Mouse (Mus musculus) G1E (cell line): ENCODE measurements around the gene Ralb. TPM values are rescaled to one million over a fixed set of nuclear protein-coding genes. Genes with fewer than 3 reads are reported as not detected.

Source experiments
- ATAC-seq: 2 replicates; pipeline ENCODE4 v1.8.0; 2016; ENCODE audit warnings: mild to moderate bottlenecking; ENCODE audit not compliant: insufficient number of reproducible peaks, poor library complexity, low FRiP score, severe bottlenecking; ENCODE audit errors: extremely low read depth
- DNase-seq: peaks from one replicate; pipeline ENCODE4 v3.0.0; 2012; ENCODE audit warnings: low spot score
- H3K27me3 ChIP-seq: 2 replicates; pipeline ENCODE4 v1.6.1; 2012; ENCODE audit warnings: mild to moderate bottlenecking, low read length, inconsistent platforms; ENCODE audit not compliant: insufficient read depth
- H3K36me3 ChIP-seq: replicated peaks from 2 replicates; pipeline ENCODE3; 2012; ENCODE audit warnings: mild to moderate bottlenecking, inconsistent platforms
- H3K4me1 ChIP-seq: 2 replicates; pipeline ENCODE4 v1.6.1; 2012; ENCODE audit warnings: low read depth, low read length, inconsistent platforms, mixed read lengths; ENCODE audit not compliant: insufficient read depth
- H3K4me3 ChIP-seq: 2 replicates; pipeline ENCODE4 v1.5.1; 2012; ENCODE audit warnings: low read depth, mild to moderate bottlenecking, inconsistent platforms, low read length, moderate library complexity, mixed read lengths
- H3K9me3 ChIP-seq: replicated peaks from 2 replicates; pipeline ENCODE4 v1.6.1; 2012; ENCODE audit warnings: inconsistent platforms
- CTCF ChIP-seq: IDR thresholded peaks from 2 replicates; pipeline ENCODE4 v1.5.1; 2012; ENCODE audit warnings: low read depth, low read length, inconsistent platforms, mixed read lengths
- GATA1 ChIP-seq: IDR thresholded peaks from 2 replicates; pipeline ENCODE4 v1.6.1; 2012; ENCODE audit warnings: borderline replicate concordance, low read length, inconsistent platforms, mixed read lengths
- GATA2 ChIP-seq: IDR thresholded peaks from 2 replicates; pipeline ENCODE4 v1.6.1; 2012; ENCODE audit warnings: low read depth, low read length, inconsistent platforms, borderline replicate concordance
- POLR2AphosphoS5 ChIP-seq: IDR thresholded peaks from 2 replicates; pipeline ENCODE4 v1.6.1; 2012; ENCODE audit warnings: low read depth, low read length, inconsistent platforms; ENCODE audit not compliant: insufficient replicate concordance
- TAL1 ChIP-seq: conservative IDR thresholded peaks from 2 replicates; pipeline ENCODE4 v1.6.1; 2012; ENCODE audit warnings: low read depth, low read length, inconsistent platforms, mixed read lengths
- polyA plus RNA-seq: library from polyadenylated mRNA; stranded (reverse); fragments of >175 nt; gene quantifications from 2 replicates; pipeline ENCODE4 v1.2.3, GENCODE M21; 2012
- total RNA-seq, 2 experiments: library from RNA; stranded (forward) in 1 of 2; stranded (reverse) in 1 of 2; fragments of 200-1000 nt in 1 of 2; fragments of >200 nt in 1 of 2; fragmentation: Nextera tagmentation in 1 of 2; gene quantifications; 2 replicates each; pipeline ENCODE4 v1.2.3; 2014 to 2017

Gene Ralb
- total and polyA plus RNA-seq, 3 experiments = 37.4 to 97.4 (median 60.5) TPM

DNA sequence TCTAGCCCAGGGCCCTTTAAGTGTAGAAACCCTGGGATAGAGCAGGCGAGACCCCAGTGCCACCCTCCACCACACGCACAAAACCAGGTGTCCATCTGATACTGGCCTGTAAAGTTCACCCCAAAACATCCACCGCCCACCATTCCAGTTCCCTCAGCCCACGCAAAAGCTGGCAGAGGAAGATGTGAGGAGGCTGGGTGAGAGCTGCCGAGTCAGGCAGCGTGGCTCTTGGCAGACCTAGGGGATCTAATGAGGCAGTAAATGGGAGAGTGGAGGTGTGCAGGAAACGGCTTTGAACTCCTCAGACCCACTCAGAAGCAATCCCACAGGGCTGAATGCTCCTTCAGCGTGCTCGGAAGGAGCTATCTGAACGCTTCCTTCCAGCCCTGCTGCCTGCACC is 53.2 kb downstream of the Ralb start:
- TF ChIP-seq GATA2 = no peak
- no peak for TF ChIP-seq TAL1
- no peak for TF ChIP-seq GATA1
- TF ChIP-seq CTCF = no peak
- TF ChIP-seq POLR2AphosphoS5 = no peak
- no peak for DNase-seq
- no peak for ATAC-seq
- H3K27me3 ChIP-seq = peaks cover 25% of the 10 kb centered on the region
- H3K4me3 ChIP-seq = no peak overlapping the region
- H3K4me1 ChIP-seq = no peaks in the 10 kb centered on the region
- H3K9me3 ChIP-seq = no peaks in the 10 kb centered on the region
- no peaks in the 10 kb centered on the region for H3K36me3 ChIP-seq

- Histone ChIP-seq H3K9me3 (no peaks in the 10 kb centered on the region), H3K4me3 (no peak overlapping the region), H3K27me3 (peaks cover 21% of the 10 kb centered on the region; the same call in 1 of the 2 replicates), H3K4me1 (no peaks in the 10 kb centered on the region), H3K36me3 (no peaks in the 10 kb centered on the region)
- no peak for ATAC-seq
- TF ChIP-seq GATA1 = no peak
- no peak for TF ChIP-seq POLR2AphosphoS5
- TF ChIP-seq TAL1 = no peak
- TF ChIP-seq GATA2 = no peak
- no peak for TF ChIP-seq CTCF
- DNase-seq = no peak
Measured at GRCm38 (mm10) chr1:119450651-119451345, 53.8 kb downstream of the Ralb start.

DNA sequence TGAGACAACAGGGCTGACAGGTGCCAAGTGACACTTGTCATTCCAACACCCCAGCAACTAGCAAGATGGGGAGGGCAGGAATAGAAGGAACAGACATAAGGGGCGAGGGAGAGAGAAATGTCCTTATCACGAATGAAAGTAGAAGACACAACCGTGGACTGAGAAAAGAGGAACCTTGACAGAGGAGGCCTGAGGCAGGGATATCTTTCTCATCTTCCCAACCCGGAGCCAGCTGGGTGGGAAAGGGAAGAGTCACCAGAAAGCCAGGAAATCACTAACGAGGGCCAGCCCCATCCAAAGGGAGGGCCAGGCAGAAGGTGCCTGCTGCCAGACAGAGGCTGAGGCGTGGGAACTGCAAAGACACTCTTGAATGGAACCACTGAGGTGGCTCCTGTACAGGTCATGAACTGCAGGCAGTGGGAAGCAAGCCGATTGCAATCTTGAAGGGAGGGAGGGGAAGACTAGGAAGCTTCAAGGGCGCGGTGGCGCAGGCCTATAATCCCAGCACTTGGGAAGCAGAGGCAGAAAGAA is 57.8 kb downstream of the Ralb start:
- DNase-seq (no peak), ATAC-seq (no peak; the same call in 1 of the 2 replicates)
- H3K36me3 ChIP-seq = no peaks in the 10 kb centered on the region

GRCm38 (mm10) chr1:119443591-119444350 is 60.8 kb downstream of the Ralb start:
- ATAC-seq (no peak), DNase-seq (no peak)
- Histone ChIP-seq H3K4me3 (no peak overlapping the region), H3K27me3 (peaks cover 4% of the 10 kb centered on the region; the same call in 1 of the 2 replicates), H3K4me1 (no peaks in the 10 kb centered on the region), H3K9me3 (no peaks in the 10 kb centered on the region), H3K36me3 (no peaks in the 10 kb centered on the region)
- TF ChIP-seq CTCF (no peak), GATA1 (no peak), TAL1 (no peak), GATA2 (no peak), POLR2AphosphoS5 (no peak)

More for the DNA sequence above, 57.8 kb downstream of the Ralb start:
- no peaks in the 10 kb centered on the region for H3K4me1 ChIP-seq
- peaks cover 13% of the 10 kb centered on the region; the same call in 1 of the 2 replicates for H3K27me3 ChIP-seq
- TF ChIP-seq POLR2AphosphoS5 (no peak), GATA1 (no peak), CTCF (no peak), GATA2 (no peak), TAL1 (no peak)
- H3K9me3 ChIP-seq = no peaks in the 10 kb centered on the region
- no peak overlapping the region for H3K4me3 ChIP-seq

DNA sequence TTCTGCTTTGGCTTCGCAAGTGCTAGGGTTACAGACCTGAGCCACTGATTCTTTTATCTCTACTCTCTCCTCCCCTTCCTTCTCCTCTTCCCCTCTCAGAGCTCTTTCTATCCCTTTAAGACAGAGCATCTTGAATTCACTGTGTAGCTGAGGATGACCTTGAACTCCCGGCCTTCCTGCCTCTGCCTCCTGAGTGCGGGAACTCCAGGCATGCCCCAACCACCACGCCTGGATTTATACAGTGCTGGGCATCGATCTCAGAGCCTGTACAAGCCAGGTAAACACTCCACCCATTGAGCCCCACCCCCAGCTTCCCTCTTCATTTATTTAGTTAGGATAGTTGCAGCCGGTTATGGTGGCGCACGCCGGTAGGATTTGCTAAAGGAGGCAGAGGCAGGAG is 61.7 kb downstream of the Ralb start:
- TF ChIP-seq TAL1 = no peak
- TF ChIP-seq GATA2 = no peak
- no peak for TF ChIP-seq POLR2AphosphoS5
- no peak for TF ChIP-seq GATA1
- no peak for TF ChIP-seq CTCF
- H3K36me3 ChIP-seq = no peaks in the 10 kb centered on the region
- no peak for ATAC-seq

DNA sequence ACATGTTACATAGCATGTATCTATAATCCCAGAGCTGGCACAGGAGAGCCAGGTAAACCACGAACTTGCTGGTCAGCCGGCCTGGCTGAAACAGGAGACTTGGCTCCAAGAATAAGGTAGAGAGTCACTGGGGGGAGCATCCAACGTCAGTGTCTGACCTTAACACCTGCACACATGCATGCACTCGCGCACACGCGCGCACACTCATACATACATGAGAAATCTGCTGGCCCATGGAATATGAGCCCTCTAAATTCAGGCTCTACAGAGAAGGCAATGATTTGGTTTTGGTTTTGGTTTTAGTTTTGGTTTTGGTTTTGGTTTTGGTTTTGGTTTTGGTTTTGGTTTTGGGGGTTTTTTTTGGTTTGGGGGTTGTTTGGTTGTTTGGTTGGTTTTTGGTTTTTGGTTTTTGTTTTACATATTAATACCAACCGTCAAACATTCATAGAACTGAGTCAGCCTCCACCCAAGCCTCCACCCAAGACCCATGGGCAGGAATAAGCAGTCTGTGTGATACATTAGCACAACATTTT is 66.4 kb downstream of the Ralb start:
- Histone ChIP-seq H3K36me3 (no peaks in the 10 kb centered on the region), H3K9me3 (no peaks in the 10 kb centered on the region), H3K4me1 (no peaks in the 10 kb centered on the region), H3K4me3 (no peak overlapping the region), H3K27me3 (no peaks in the 10 kb centered on the region)
- no peak for DNase-seq
- no peak for TF ChIP-seq POLR2AphosphoS5
- TF ChIP-seq GATA2 = no peak
- TF ChIP-seq TAL1 = no peak
- TF ChIP-seq CTCF = no peak
- TF ChIP-seq GATA1 = no peak
- no peak for ATAC-seq

More for the DNA sequence above, 61.7 kb downstream of the Ralb start:
- Histone ChIP-seq H3K27me3 (peaks cover 4% of the 10 kb centered on the region; the same call in 1 of the 2 replicates), H3K9me3 (no peaks in the 10 kb centered on the region), H3K4me1 (no peaks in the 10 kb centered on the region), H3K4me3 (no peak overlapping the region)
- DNase-seq = no peak
